Mouse (Mus musculus): Measurements from ENCODE around the gene Plk3. TPM values are rescaled to one million over a fixed set of nuclear protein-coding genes. Genes with fewer than 3 reads are reported as not detected.

Plk3 gene
- polyA plus RNA-seq, 1 experiment from 2014 or later, result 3.4 TPM

GRCm38 (mm10) chr4:117131890-117132793 lies 1.6 kb downstream of the Plk3 start:
- H3K9me3 ChIP-seq (replicated peaks; ENCODE audit: control insufficient read depth, low read length), result no peaks in the 10 kb centered on the region
- H3K27me3 ChIP-seq (ENCODE audit: control insufficient read depth, insufficient read depth, low read length), result 0 out of 2 replicates have a peak, but pooled peaks cover 4% of the 10 kb centered on the region
- peaks cover 7% of the 10 kb centered on the region; the same call in 1 of the 2 replicates for H3K36me3 ChIP-seq (ENCODE audit: control insufficient read depth, insufficient read depth, low read length)
- H3K4me3 ChIP-seq (replicated peaks; ENCODE audit: low read length), result peak overlapping the region; percentile 61
- no peak overlapping the region for H3K27ac ChIP-seq (ENCODE audit: low read length)
- H3K4me2 ChIP-seq (ENCODE audit: low read depth, low read length), result peak overlapping the region; percentile 93
- WGBS, result 40% methylated on average over 7 of the region's 7 CpGs
- H3K9ac ChIP-seq (ENCODE audit: low read length), result peak overlapping the region; percentile 91; the same call in 1 of the 2 replicates
- peaks cover 13% of the 10 kb centered on the region for H3K4me1 ChIP-seq (ENCODE audit: control insufficient read depth, insufficient read depth, low read length)
- no peak for ATAC-seq (ENCODE audit: insufficient read depth, low FRiP score)

- H3K4me1 ChIP-seq (ENCODE audit: control insufficient read depth, insufficient read depth, low read length), result peaks cover 17% of the 10 kb centered on the region
- H3K36me3 ChIP-seq (ENCODE audit: control insufficient read depth, insufficient read depth, low read length), result peaks cover 7% of the 10 kb centered on the region; the same call in 1 of the 2 replicates
- 0 out of 2 replicates have a peak, but pooled peaks cover 4% of the 10 kb centered on the region for H3K27me3 ChIP-seq (ENCODE audit: control insufficient read depth, insufficient read depth, low read length)
- no peak overlapping the region for H3K27ac ChIP-seq (ENCODE audit: low read length)
- H3K4me2 ChIP-seq (ENCODE audit: low read depth, low read length), result no peak overlapping the region
- WGBS, result 69% methylated on average over 6 of the region's 6 CpGs
- H3K9me3 ChIP-seq (replicated peaks; ENCODE audit: control insufficient read depth, low read length), result no peaks in the 10 kb centered on the region
- no peak overlapping the region for H3K9ac ChIP-seq (ENCODE audit: low read length)
- no peak overlapping the region for H3K4me3 ChIP-seq (replicated peaks; ENCODE audit: low read length)
- ATAC-seq (ENCODE audit: insufficient read depth, low FRiP score), result no peak
These were observed 2.6 kb downstream of the Plk3 start for GRCm38 (mm10) chr4:117131198-117131597.

GRCm38 (mm10) chr4:117130790-117131189 lies 3.0 kb downstream of the Plk3 start:
- 78% methylated on average over 6 of the region's 6 CpGs for WGBS

DNA sequence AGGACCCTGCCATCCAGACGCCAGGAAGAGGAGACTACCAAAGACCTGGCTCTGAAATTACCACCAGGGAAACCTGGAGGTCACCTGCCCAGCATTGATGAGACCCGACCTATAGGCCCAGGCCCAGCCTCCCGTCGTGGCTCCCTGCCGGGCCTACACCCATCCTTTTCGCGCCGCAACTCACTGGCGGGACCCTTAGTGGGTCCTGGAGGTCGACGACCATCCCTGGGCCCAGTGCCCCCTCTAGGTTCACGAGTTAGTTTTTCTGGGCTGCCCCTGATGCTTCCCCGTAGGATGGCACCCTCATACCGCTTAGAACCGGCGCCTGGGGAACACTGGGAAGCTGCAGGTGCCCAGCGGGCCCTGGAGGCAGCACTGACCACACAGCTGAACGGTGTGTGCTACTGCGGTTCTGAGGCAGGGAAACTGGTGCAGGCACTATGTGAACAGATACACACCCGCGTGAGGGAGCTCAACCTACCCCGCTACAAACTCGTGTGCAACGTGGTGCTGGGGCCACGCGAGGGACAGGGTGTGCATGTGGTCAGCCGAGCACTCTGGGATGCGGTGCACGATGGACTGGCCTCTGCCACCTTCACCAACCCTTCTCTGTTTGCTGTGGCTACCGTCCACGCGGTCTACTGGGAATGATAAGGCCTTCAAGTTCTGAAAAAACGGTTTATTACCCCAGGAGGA lies 5.6 kb downstream of the Plk3 start:
- H3K9ac ChIP-seq (ENCODE audit: low read length), result no peak overlapping the region
- H3K4me1 ChIP-seq (ENCODE audit: control insufficient read depth, insufficient read depth, low read length), result peaks cover 27% of the 10 kb centered on the region
- 0 out of 2 replicates have a peak, but pooled peaks cover 4% of the 10 kb centered on the region for H3K27me3 ChIP-seq (ENCODE audit: control insufficient read depth, insufficient read depth, low read length)
- no peak for ATAC-seq (ENCODE audit: insufficient read depth, low FRiP score)
- H3K36me3 ChIP-seq (ENCODE audit: control insufficient read depth, insufficient read depth, low read length), result peaks cover 7% of the 10 kb centered on the region; the same call in 1 of the 2 replicates
- no peak overlapping the region for H3K4me3 ChIP-seq (replicated peaks; ENCODE audit: low read length)
- no peak overlapping the region for H3K27ac ChIP-seq (ENCODE audit: low read length)
- no peak overlapping the region for H3K4me2 ChIP-seq (ENCODE audit: low read depth, low read length)
- H3K9me3 ChIP-seq (replicated peaks; ENCODE audit: control insufficient read depth, low read length), result no peaks in the 10 kb centered on the region
- WGBS, result 88% methylated on average over 33 of the region's 33 CpGs

More at GRCm38 (mm10) chr4:117130790-117131189, 3.0 kb downstream of the Plk3 start:
- Histone ChIP-seq H3K4me2 (ENCODE audit: low read depth, low read length) (no peak overlapping the region), H3K4me3 (replicated peaks; ENCODE audit: low read length) (no peak overlapping the region), H3K9me3 (replicated peaks; ENCODE audit: control insufficient read depth, low read length) (no peaks in the 10 kb centered on the region), H3K27me3 (ENCODE audit: control insufficient read depth, insufficient read depth, low read length) (0 out of 2 replicates have a peak, but pooled peaks cover 4% of the 10 kb centered on the region), H3K4me1 (ENCODE audit: control insufficient read depth, insufficient read depth, low read length) (peaks cover 21% of the 10 kb centered on the region), H3K9ac (ENCODE audit: low read length) (no peak overlapping the region), H3K36me3 (ENCODE audit: control insufficient read depth, insufficient read depth, low read length) (peaks cover 7% of the 10 kb centered on the region; the same call in 1 of the 2 replicates), H3K27ac (ENCODE audit: low read length) (no peak overlapping the region)
- ATAC-seq (ENCODE audit: insufficient read depth, low FRiP score), result no peak

DNA sequence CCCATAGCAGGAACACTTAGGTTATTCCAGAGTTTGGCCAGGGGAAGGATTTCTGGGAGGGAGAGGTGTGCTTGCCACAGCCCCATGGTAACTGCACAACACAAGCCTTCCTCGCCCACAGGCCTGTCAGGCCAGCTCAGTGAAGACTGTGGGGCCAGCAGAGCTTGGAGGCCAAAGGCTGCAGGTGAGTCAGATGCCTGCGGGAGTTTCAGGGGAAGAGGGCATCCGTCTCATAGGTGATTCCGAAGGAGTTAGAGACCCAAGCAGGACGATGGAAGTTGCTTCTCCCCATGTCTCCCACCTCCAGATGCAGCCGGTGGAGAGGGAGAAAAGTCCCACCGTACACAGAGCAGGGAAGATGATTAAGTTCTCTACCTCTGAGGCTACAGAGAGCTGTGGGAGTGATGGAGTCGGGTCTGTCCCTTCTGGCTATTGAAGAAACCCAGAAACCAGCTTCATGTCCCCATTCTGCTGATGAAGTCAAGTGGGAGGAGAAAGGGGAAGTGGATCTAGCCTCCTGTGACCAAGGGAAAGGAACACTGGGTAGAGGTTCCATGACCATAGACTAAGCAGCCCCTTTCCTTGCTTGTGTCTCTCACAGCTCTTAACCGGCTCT lies 7.0 kb downstream of the Plk3 start, which contains the start of gene Tctex1d4:
Gene Tctex1d4, plus strand, starts transcription at position 120 of the 616 bp plus-strand sequence.
- 75% methylated on average over 9 of the region's 9 CpGs for WGBS
- ATAC-seq (ENCODE audit: insufficient read depth, low FRiP score), result no peak
- H3K4me2 ChIP-seq (ENCODE audit: low read depth, low read length), result peak within 1 kb of the TSS; percentile 39; the same call in 1 of the 2 replicates

GRCm38 (mm10) chr4:117125910-117126674 lies 7.7 kb downstream of the Plk3 start:
- H3K9ac ChIP-seq (ENCODE audit: low read length), result peak overlapping the region; percentile 72
- H3K4me1 ChIP-seq (ENCODE audit: control insufficient read depth, insufficient read depth, low read length), result peaks cover 31% of the 10 kb centered on the region
- no peaks in the 10 kb centered on the region for H3K27me3 ChIP-seq (ENCODE audit: control insufficient read depth, insufficient read depth, low read length)
- H3K27ac ChIP-seq (ENCODE audit: low read length), result peak overlapping the region; percentile 94
- H3K36me3 ChIP-seq (ENCODE audit: control insufficient read depth, insufficient read depth, low read length), result peaks cover 7% of the 10 kb centered on the region; the same call in 1 of the 2 replicates
- WGBS, result 37% methylated on average over 15 of the region's 15 CpGs
- H3K4me2 ChIP-seq (ENCODE audit: low read depth, low read length), result peak overlapping the region; percentile 39; the same call in 1 of the 2 replicates
- no peak overlapping the region for H3K4me3 ChIP-seq (replicated peaks; ENCODE audit: low read length)
- H3K9me3 ChIP-seq (replicated peaks; ENCODE audit: control insufficient read depth, low read length), result no peaks in the 10 kb centered on the region
- ATAC-seq (ENCODE audit: insufficient read depth, low FRiP score), result peak; percentile 78; the same call in 1 of the 2 replicates

More for the DNA sequence above, 7.0 kb downstream of the Plk3 start, which contains the start of gene Tctex1d4:
- H3K9me3 ChIP-seq (replicated peaks; ENCODE audit: control insufficient read depth, low read length), result no peaks in the 10 kb centered on the region
- H3K4me1 ChIP-seq (ENCODE audit: control insufficient read depth, insufficient read depth, low read length), result peaks cover 25% of the 10 kb centered on the region
- peak within 1 kb of the TSS; percentile 94 for H3K27ac ChIP-seq (ENCODE audit: low read length)
- H3K27me3 ChIP-seq (ENCODE audit: control insufficient read depth, insufficient read depth, low read length), result 0 out of 2 replicates have a peak, but pooled peaks cover under 1% of the 10 kb centered on the region
- H3K4me3 ChIP-seq (replicated peaks; ENCODE audit: low read length), result no peak within 1 kb of the TSS
- H3K9ac ChIP-seq (ENCODE audit: low read length), result peak within 1 kb of the TSS; percentile 72
- H3K36me3 ChIP-seq (ENCODE audit: control insufficient read depth, insufficient read depth, low read length), result peaks cover 7% of the 10 kb centered on the region; the same call in 1 of the 2 replicates

- Histone ChIP-seq H3K9me3 (replicated peaks; ENCODE audit: control insufficient read depth, low read length) (no peaks in the 10 kb centered on the region), H3K27me3 (ENCODE audit: control insufficient read depth, insufficient read depth, low read length) (no peaks in the 10 kb centered on the region), H3K36me3 (ENCODE audit: control insufficient read depth, insufficient read depth, low read length) (peaks cover 7% of the 10 kb centered on the region; the same call in 1 of the 2 replicates), H3K9ac (ENCODE audit: low read length) (peak within 1 kb of the TSS; percentile 72), H3K27ac (ENCODE audit: low read length) (peak within 1 kb of the TSS; percentile 94), H3K4me2 (ENCODE audit: low read depth, low read length) (peak within 1 kb of the TSS; percentile 39), H3K4me1 (ENCODE audit: control insufficient read depth, insufficient read depth, low read length) (peaks cover 31% of the 10 kb centered on the region), H3K4me3 (replicated peaks; ENCODE audit: low read length) (no peak within 1 kb of the TSS)
- peak; percentile 70 for ATAC-seq (ENCODE audit: insufficient read depth, low FRiP score)
- WGBS, result 24% methylated on average over 8 of the region's 8 CpGs
These were observed 8.3 kb downstream of the Plk3 start, which contains the start of gene Btbd19 for GRCm38 (mm10) chr4:117125348-117125909. Gene Btbd19, minus strand, starts transcription at chr4:117125725.
